Mouse (Mus musculus): ENCODE measurements around the gene Hrct1.

DNA sequence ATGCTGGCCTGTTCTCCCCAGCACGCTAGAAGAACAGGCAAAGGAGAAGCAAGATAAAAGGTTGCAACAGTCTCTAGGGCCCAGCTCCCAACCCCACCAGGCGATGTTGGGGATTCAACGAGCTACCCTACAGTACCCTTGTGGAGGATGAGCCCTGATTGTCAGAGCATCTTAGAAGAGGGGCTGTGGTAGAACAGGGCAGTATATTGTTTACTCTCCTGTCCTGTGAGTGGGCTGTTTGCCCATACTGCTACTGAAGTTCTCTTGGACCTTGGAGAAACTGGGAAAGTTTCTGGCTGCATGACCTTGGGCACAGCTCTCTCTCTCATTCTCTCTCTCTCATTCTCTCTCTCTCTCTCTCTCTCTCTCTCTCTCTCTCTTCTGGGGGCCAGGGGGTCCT is 2.1 kb downstream of the Hrct1 start:
- TF ChIP-seq TAL1 (IDR thresholded peaks at IDR 0.05; ENCODE audit: low read length) (no peak), GATA1 (IDR thresholded peaks at IDR 0.05; ENCODE audit: low read length) (no peak)
